Mouse (Mus musculus) 416B (cell line): ENCODE results near the gene Gdpd5.

ENCODE experiments used
- DNase-seq: peaks from one replicate; pipeline ENCODE4 v3.0.0; 2011; ENCODE audit warnings: low read depth

The Gdpd5 gene

GRCm38 (mm10) chr7:99405386-99406155 lies 24.4 kb downstream of the Gdpd5 start:
- no peak for DNase-seq

- peak; percentile 79 for DNase-seq
Observed at GRCm38 (mm10) chr7:99407598-99407997, 26.4 kb downstream of the Gdpd5 start.

GRCm38 (mm10) chr7:99409441-99410222 lies 28.4 kb downstream of the Gdpd5 start:
- no peak for DNase-seq

GRCm38 (mm10) chr7:99410315-99410714 lies 29.1 kb downstream of the Gdpd5 start:
- no peak for DNase-seq

GRCm38 (mm10) chr7:99411047-99411779 lies 30.0 kb downstream of the Gdpd5 start:
- no peak for DNase-seq

- DNase-seq: no peak
Observed at GRCm38 (mm10) chr7:99415045-99415444, 33.8 kb downstream of the Gdpd5 start.

- no peak for DNase-seq
Observed at GRCm38 (mm10) chr7:99419311-99419710, 38.1 kb downstream of the Gdpd5 start.

- no peak for DNase-seq
Observed at GRCm38 (mm10) chr7:99421006-99421405, 39.8 kb downstream of the Gdpd5 start.

GRCm38 (mm10) chr7:99424538-99425155 lies 43.4 kb downstream of the Gdpd5 start:
- DNase-seq: no peak

- no peak for DNase-seq
Observed at GRCm38 (mm10) chr7:99425706-99426105, 44.5 kb downstream of the Gdpd5 start.

- DNase-seq: no peak
Observed at GRCm38 (mm10) chr7:99427031-99427430, 45.8 kb downstream of the Gdpd5 start.

- no peak for DNase-seq
Observed at GRCm38 (mm10) chr7:99427987-99428386, 46.8 kb downstream of the Gdpd5 start.

- DNase-seq: peak; percentile 97
Observed at GRCm38 (mm10) chr7:99428836-99429235, 47.6 kb downstream of the Gdpd5 start.

- DNase-seq: no peak
Observed at GRCm38 (mm10) chr7:99429786-99430185, 48.6 kb downstream of the Gdpd5 start.

- DNase-seq: no peak
Observed at GRCm38 (mm10) chr7:99430246-99430645, 49.0 kb downstream of the Gdpd5 start.

GRCm38 (mm10) chr7:99432248-99432647 lies 51.0 kb downstream of the Gdpd5 start:
- DNase-seq: peak; percentile 76

GRCm38 (mm10) chr7:99432863-99433262 lies 51.6 kb downstream of the Gdpd5 start:
- no peak for DNase-seq

- peak; percentile 45 for DNase-seq
Observed at GRCm38 (mm10) chr7:99434672-99435250, 53.5 kb downstream of the Gdpd5 start.

- no peak for DNase-seq
Observed at GRCm38 (mm10) chr7:99436530-99436929, 55.3 kb downstream of the Gdpd5 start.

GRCm38 (mm10) chr7:99438881-99439280 lies 57.7 kb downstream of the Gdpd5 start:
- no peak for DNase-seq

- no peak for DNase-seq
Observed at GRCm38 (mm10) chr7:99441534-99442072, 60.4 kb downstream of the Gdpd5 start.
